16 mouse cellular contexts compared by ENCODE assay signal in genomic region chr14:15374271-15374670, GRCm38 (mm10).
"Had no signal": no experiment of that assay in that cellular context is flagged by ENCODE, and none has a peak within 500 bp of the region (broad histone marks: within the 10 kb centered on the region; RNA-seq: fewer than 3 reads in every experiment).

No protein-coding gene starts in this region.

- H3K9me3 ChIP-seq: limb, embryonic 13.5 days; midbrain, embryonic 13.5 days; neural tube, embryonic 15.5 days; stomach, embryonic 15.5 days had no signal

- ATAC-seq: lung, postnatal 0 days; midbrain, embryonic 13.5 days had no signal

- H3K4me2 ChIP-seq: limb, embryonic 13.5 days; midbrain, embryonic 13.5 days; neural tube, embryonic 15.5 days; stomach, embryonic 15.5 days had no signal

- H3K4me3 ChIP-seq: limb, embryonic 13.5 days; midbrain, embryonic 13.5 days; neural tube, embryonic 15.5 days; stomach, embryonic 15.5 days had no signal

- H3K9ac ChIP-seq: limb, embryonic 13.5 days; liver, embryonic 14.5 days; midbrain, embryonic 13.5 days; neural tube, embryonic 15.5 days; stomach, embryonic 15.5 days had no signal

- H3K4me1 ChIP-seq: limb, embryonic 13.5 days; midbrain, embryonic 13.5 days; neural tube, embryonic 15.5 days; stomach, embryonic 15.5 days had no signal

- H3K27me3 ChIP-seq: limb, embryonic 13.5 days; midbrain, embryonic 13.5 days; neural tube, embryonic 15.5 days; stomach, embryonic 15.5 days had no signal

- H3K27ac ChIP-seq: kidney, postnatal 0 days; limb, embryonic 13.5 days; liver, embryonic 14.5 days; midbrain, embryonic 13.5 days; neural tube, embryonic 15.5 days; stomach, embryonic 15.5 days had no signal

- H3K36me3 ChIP-seq: limb, embryonic 13.5 days; midbrain, embryonic 13.5 days; neural tube, embryonic 15.5 days; stomach, embryonic 15.5 days had no signal

- DNase-seq: kidney, adult 11 months; kidney, adult 9 months; kidney, postnatal 36 days; layer of hippocampus, adult 9-11 months; layer of hippocampus, postnatal 36 days; lung, adult 2 months; lung, postnatal 36 days; thymus, adult 2 months; thymus, postnatal 25 days had no signal
